Comparison of ENCODE assay signal across 8 mouse cellular contexts in the genomic region with DNA sequence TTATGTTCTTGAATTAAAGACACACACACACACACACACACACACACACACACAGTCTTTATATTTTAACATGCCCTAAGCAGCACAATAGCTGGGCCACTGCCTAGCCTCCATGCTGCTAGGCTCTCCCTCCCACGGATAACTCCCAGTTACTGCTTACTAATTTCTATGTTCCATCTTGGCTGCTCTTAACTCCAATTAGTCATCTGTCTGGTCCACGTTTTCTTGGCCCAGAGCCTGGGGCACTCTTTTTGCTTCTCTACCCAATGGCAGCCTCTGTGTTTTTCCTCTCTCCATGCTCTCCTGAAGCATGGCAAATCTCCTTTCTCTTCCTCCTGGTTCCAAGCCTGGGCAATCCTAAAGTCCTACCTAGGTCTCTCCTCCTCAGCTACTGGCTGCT. TPM values are rescaled to one million over a fixed set of nuclear protein-coding genes. Genes with fewer than 3 reads are reported as not detected.
DNase-seq lines count a peak whose midpoint lies in the region; ATAC-seq lines count a peak whose summit lies in the region.

No protein-coding gene starts in this region.

- peak; percentile 17 to 31 for DNase-seq in heart, postnatal 14 days
- no peak for DNase-seq in heart, adult 9 months (ENCODE audit: low spot score in 2 of 2)
- peak; percentile 56 for DNase-seq in MN1 (ENCODE audit: low spot score)
- peak; percentile 68 to 80 for DNase-seq in cerebellum, postnatal 10 days
- DNase-seq in left cerebral cortex, postnatal 10 days (ENCODE audit: extremely low spot score in 1 of 2, low spot score in 2 of 2) = peak; percentile 24 to 25
- DNase-seq in thymus, postnatal 25 days = no peak
- no peak for DNase-seq in embryo, embryonic 9.5 days (ENCODE audit: extremely low spot score)

- intact Hi-C loops in heart, postnatal 14 days (cut with DNase I) = no loop called here
- intact Hi-C loops in left cerebral cortex, postnatal 10 days (cut with DNase I) = no loop called here

- ATAC-seq in erythroblast, adult 5-6 weeks (replicated peaks; ENCODE audit: low FRiP score, poor library complexity, severe bottlenecking) = no peak

RNA-seq across cellular contexts. Expression of gene Vcl, which starts 14.8 kb away (rescaled TPM):
- 100 to 1,000 TPM; 132 to 149 TPM for total RNA-seq in heart, postnatal 14 days (2021)
- total RNA-seq in left cerebral cortex, postnatal 10 days (2021) = 10 to 100 TPM; 22.2 to 25.8 TPM
- total RNA-seq in erythroblast, adult 5-6 weeks (2015; ENCODE audit: low replicate concordance) = 42.1 and 45.6 TPM in 2 replicates
- total RNA-seq in erythroblast, adult 5-6 weeks (2017; ENCODE audit: low replicate concordance) = 28.2 and 34.6 TPM in 2 replicates

Comparison
In these comparisons a context has a peak if more than half of its experiments do, and no peak if none do; other contexts are left out.
1. DNase-seq: peak in heart, postnatal 14 days (2 of 2), MN1 (single experiment), cerebellum, postnatal 10 days (2 of 2) and left cerebral cortex, postnatal 10 days (2 of 2); none in heart, adult 9 months (0 of 2), thymus, postnatal 25 days (single experiment) and embryo, embryonic 9.5 days (single experiment).